Mouse (Mus musculus) liver, embryonic 16.5 days (tissue): ENCODE measurements around the gene Acsbg2. TPM values are rescaled to one million over a fixed set of nuclear protein-coding genes. Genes with fewer than 3 reads are reported as not detected.

Experiments
- ATAC-seq: fragments of 200-750 bp; cut with Nextera tagmentation; 2 replicates; pipeline ENCODE4 v1.8.0; 2017; ENCODE audit warnings: low read depth, mild to moderate bottlenecking, moderate number of reproducible peaks, moderate library complexity
- H3K27ac ChIP-seq: fragments of 300-500 bp; sonication (generic); 2 replicates; pipeline ENCODE4 v1.5.1; 2014; ENCODE audit warnings: mild to moderate bottlenecking, low read length
- H3K27me3 ChIP-seq: fragments of 300-500 bp; sonication (generic); 2 replicates; pipeline ENCODE4 v1.6.1; 2014; ENCODE audit warnings: low read depth, low read length, mixed read lengths; ENCODE audit not compliant: control insufficient read depth, insufficient read depth
- H3K36me3 ChIP-seq: fragments of 300-500 bp; sonication (generic); 2 replicates; pipeline ENCODE4 v1.6.1; 2014; ENCODE audit warnings: mild to moderate bottlenecking; ENCODE audit not compliant: control insufficient read depth, insufficient read depth
- H3K4me1 ChIP-seq: fragments of 300-500 bp; sonication (generic); 2 replicates; pipeline ENCODE4 v1.6.1; 2014; ENCODE audit warnings: low read depth, low read length, mixed read lengths; ENCODE audit not compliant: control insufficient read depth
- H3K4me2 ChIP-seq: fragments of 300-500 bp; sonication (generic); 2 replicates; pipeline ENCODE4 v1.6.1; 2014; ENCODE audit warnings: low read depth, low read length, mixed read lengths
- H3K4me3 ChIP-seq: fragments of 300-500 bp; sonication (generic); 2 replicates; pipeline ENCODE4 v1.5.1; 2014; ENCODE audit warnings: low read depth, mild to moderate bottlenecking, low read length
- H3K9ac ChIP-seq: fragments of 300-500 bp; sonication (generic); 2 replicates; pipeline ENCODE4 v1.6.1; 2014; ENCODE audit warnings: low read depth, low read length
- H3K9me3 ChIP-seq: fragments of 300-500 bp; sonication (generic); replicated peaks from 2 replicates; pipeline ENCODE4 v1.6.1; 2016; ENCODE audit warnings: low read length; ENCODE audit not compliant: control insufficient read depth
- WGBS: fragments of 180-500 bp; shearing (Covaris S2); extraction: QIAGEN DNeasy Blood & Tissue Kit; methylation state at CpG from one replicate; pipeline ENCODE4 v1.1.7; 2014; ENCODE audit not compliant: insufficient replicate concordance; 5-methylcytosine and 5-hydroxymethylcytosine counted together
- polyA plus RNA-seq: library from polyadenylated mRNA; unstranded; fragments of >200 nt; fragmentation: Nextera tagmentation; extraction: Ambion mirVana; gene quantifications from 2 replicates; pipeline ENCODE4 v1.2.1, GENCODE M21; 2015

Gene Acsbg2
- polyA plus RNA-seq, 1 experiment from 2014 or later, result not detected

DNA sequence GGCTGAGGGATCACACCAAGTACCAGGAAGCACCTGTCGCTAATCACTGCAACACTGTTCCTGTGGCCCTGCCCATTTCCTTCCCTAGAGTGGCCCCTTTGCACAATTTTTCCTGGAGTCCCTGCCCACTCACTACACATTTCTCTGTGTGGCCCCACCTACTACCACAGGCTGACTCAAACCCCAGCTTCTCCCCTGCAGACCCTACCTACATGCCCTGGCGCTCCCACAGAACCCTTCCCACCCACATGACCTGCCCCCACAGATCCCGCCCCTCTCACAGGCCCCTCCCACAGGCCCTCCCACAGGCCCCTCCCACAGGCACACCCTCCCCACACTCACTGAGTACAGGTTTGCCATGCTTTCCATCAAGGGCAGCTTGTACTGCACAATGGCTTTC lies 13.1 kb downstream of the Acsbg2 start:
- Histone ChIP-seq H3K4me3 (no peak overlapping the region), H3K9me3 (no peaks in the 10 kb centered on the region; the same call in 1 of the 2 replicates), H3K4me2 (no peak overlapping the region), H3K36me3 (no peaks in the 10 kb centered on the region), H3K27ac (no peak overlapping the region), H3K9ac (no peak overlapping the region), H3K4me1 (no peaks in the 10 kb centered on the region; the same call in 1 of the 2 replicates), H3K27me3 (no peaks in the 10 kb centered on the region)
- ATAC-seq, result peak; percentile 60
- WGBS, result 5% methylated on average over 3 of the region's 3 CpGs

DNA sequence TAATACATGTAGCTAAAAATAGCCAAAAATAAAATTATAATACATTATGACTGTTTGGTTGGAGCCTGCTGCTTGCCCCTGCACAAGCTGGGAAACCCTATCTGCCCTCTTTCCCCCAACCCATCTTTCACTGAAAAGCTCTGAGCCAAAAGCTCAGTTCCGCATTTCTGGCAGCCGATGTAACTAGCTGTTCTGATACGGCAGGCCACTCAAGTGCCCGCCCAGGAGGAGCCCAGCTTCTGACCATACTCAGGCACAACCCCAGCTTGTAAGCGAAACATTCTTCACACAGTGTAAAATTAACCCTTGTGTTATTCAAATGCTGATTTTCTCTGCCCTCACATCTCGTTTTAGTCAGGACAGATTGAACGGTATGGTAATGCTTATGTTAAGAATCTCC lies 15.3 kb downstream of the Acsbg2 start:
- Histone ChIP-seq H3K4me3 (no peak overlapping the region), H3K36me3 (no peaks in the 10 kb centered on the region), H3K9ac (no peak overlapping the region), H3K4me1 (no peaks in the 10 kb centered on the region; the same call in 1 of the 2 replicates), H3K27ac (no peak overlapping the region), H3K9me3 (no peaks in the 10 kb centered on the region), H3K4me2 (no peak overlapping the region), H3K27me3 (no peaks in the 10 kb centered on the region)
- no peak for ATAC-seq
- 39% methylated on average over 7 of the region's 7 CpGs for WGBS

DNA sequence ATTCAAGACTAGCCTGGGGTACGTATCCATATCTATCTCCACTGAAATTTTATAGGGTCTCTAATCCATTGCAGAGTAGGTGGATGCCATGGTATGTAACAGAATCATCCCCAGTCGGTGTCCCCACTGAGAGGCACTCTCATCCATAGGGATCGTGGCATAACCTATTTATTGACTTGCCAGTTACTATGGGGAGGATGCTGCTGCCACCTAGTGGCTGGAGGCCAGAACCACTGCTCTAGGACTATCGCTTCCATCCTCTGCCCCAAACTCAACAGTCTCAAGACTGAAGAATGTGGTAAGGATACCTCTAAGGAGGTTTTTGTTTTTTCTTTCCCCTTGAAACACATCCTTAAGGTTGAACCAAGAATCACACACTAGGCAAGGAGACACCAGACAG lies 16.0 kb downstream of the Acsbg2 start:
- Histone ChIP-seq H3K4me1 (no peaks in the 10 kb centered on the region; the same call in 1 of the 2 replicates), H3K4me2 (no peak overlapping the region), H3K27me3 (no peaks in the 10 kb centered on the region), H3K9me3 (no peaks in the 10 kb centered on the region), H3K4me3 (no peak overlapping the region), H3K9ac (no peak overlapping the region), H3K27ac (no peak overlapping the region), H3K36me3 (no peaks in the 10 kb centered on the region)
- no peak for ATAC-seq
- 49% methylated on average over 4 of the region's 4 CpGs for WGBS

DNA sequence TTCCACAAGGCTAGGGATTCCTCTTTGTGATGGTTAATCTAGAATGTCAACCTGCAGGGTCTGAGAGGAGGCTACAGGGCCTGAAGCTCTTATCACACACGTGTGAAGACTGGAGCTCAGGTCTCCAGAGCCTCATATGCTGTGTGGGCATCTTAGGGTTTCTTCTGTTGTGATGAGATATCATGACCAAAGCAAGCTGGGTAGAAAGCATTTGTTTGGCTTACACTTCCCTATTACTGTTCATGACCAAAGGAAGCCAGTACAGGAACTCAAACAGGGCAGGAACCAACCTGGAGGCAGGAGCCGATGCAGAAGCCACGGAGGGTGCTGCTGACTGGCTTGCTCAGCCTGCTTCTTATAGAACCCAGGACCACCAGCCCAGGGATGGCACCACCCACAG lies 18.8 kb downstream of the Acsbg2 start:
- Histone ChIP-seq H3K27ac (no peak overlapping the region), H3K36me3 (no peaks in the 10 kb centered on the region), H3K4me1 (no peaks in the 10 kb centered on the region), H3K9ac (no peak overlapping the region), H3K4me3 (no peak overlapping the region), H3K4me2 (no peak overlapping the region), H3K27me3 (no peaks in the 10 kb centered on the region), H3K9me3 (no peaks in the 10 kb centered on the region)
- 32% methylated on average over 3 of the region's 3 CpGs for WGBS
- ATAC-seq, result no peak

DNA sequence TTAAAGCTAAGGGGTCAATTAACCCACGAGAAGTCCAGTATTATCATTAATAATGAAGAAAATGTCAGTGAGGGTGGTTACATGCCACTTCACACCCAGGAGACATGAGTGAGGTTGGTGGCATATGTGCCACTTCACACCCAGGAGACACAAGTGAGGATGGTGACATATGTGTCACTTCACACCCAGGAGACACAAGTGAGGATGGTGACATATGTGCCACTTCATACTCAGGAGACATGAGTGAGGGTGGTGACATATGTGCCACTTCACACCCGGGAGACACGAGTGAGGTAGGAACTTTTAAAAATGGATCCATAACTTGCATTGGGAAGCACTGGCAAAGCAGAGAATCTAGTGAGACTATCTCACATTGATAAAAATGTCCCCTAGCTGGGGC lies 23.1 kb downstream of the Acsbg2 start:
- no peaks in the 10 kb centered on the region for H3K9me3 ChIP-seq
- H3K4me3 ChIP-seq, result no peak overlapping the region
- H3K4me1 ChIP-seq, result no peaks in the 10 kb centered on the region
- H3K27me3 ChIP-seq, result no peaks in the 10 kb centered on the region
- H3K9ac ChIP-seq, result no peak overlapping the region
- no peak overlapping the region for H3K27ac ChIP-seq
- no peak for ATAC-seq
- H3K4me2 ChIP-seq, result no peak overlapping the region
- WGBS, result 59% methylated on average over 3 of the region's 3 CpGs
- no peaks in the 10 kb centered on the region for H3K36me3 ChIP-seq

DNA sequence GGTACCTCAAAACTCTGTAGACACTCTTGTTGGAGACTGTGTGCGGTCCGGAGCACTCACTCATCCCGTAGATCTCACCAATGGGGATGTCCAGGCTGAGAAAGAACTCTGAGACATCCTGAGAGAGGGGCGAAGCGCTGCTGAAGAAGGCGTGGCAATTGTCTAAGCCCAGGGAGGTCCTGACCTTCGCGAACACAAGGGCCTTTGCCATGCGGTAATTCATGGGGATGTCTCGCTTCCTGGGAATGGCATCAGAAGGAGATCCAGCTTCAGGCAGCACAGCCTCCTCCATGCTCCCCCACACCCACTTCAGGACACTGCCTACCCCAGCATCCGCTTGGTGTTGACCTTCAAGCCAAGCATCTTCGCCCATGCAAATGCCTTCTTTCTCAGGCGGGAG lies 24.5 kb downstream of the Acsbg2 start:
- Histone ChIP-seq H3K36me3 (no peaks in the 10 kb centered on the region), H3K4me1 (no peaks in the 10 kb centered on the region), H3K4me3 (no peak overlapping the region), H3K4me2 (no peak overlapping the region), H3K9me3 (no peaks in the 10 kb centered on the region), H3K9ac (no peak overlapping the region), H3K27me3 (no peaks in the 10 kb centered on the region), H3K27ac (no peak overlapping the region)
- no peak for ATAC-seq
- 79% methylated on average over 13 of the region's 13 CpGs for WGBS

DNA sequence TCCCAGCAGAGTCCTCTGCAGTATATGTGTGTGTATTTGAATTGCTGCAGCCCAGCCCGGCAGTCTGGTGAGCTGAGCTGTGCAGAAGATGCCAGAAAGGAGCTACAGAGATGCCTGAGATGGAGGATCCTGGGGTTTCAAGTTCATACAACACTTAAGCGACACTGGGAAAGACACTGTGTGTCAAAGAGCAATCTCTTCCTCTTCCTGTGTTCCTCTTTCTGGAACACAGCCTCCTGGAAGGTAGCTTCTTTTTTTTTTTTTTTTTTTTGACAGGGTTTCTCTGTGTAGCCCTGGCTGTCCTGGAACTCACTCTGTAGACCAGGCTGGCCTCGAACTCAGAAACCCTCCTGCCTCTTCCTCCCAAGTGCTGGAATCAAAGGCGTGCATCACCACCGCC lies 25.5 kb downstream of the Acsbg2 start:
- no peaks in the 10 kb centered on the region for H3K9me3 ChIP-seq
- no peak for ATAC-seq
- H3K36me3 ChIP-seq, result no peaks in the 10 kb centered on the region
- no peak overlapping the region for H3K4me3 ChIP-seq
- H3K4me1 ChIP-seq, result no peaks in the 10 kb centered on the region
- H3K27me3 ChIP-seq, result no peaks in the 10 kb centered on the region
- no peak overlapping the region for H3K4me2 ChIP-seq
- H3K9ac ChIP-seq, result no peak overlapping the region
- WGBS, result 54% methylated on average over 5 of the region's 5 CpGs
- H3K27ac ChIP-seq, result no peak overlapping the region

DNA sequence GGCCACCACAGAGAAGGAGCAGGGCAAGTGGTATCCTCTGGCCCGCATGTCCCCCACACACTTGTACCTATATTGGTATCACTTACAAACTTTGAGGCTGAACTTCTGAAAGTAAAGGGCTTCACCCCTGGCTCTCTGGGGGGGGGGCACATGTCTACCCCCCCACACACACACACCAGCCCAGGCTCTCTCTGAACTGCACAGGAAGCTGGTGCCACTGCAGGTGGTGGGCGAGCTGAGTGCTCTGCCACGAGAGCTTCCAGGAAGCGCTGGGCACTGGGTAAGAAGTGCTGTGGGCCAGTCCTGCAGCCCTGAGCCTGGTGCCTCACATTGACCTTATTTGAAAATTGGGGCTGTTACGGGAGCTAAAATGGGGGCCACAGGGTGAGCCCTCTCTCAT lies 30.6 kb downstream of the Acsbg2 start:
- no peak overlapping the region for H3K27ac ChIP-seq
- WGBS, result 56% methylated on average over 5 of the region's 5 CpGs
- no peak overlapping the region for H3K9ac ChIP-seq
- H3K9me3 ChIP-seq, result no peaks in the 10 kb centered on the region
- H3K36me3 ChIP-seq, result no peaks in the 10 kb centered on the region
- no peaks in the 10 kb centered on the region for H3K4me1 ChIP-seq
- ATAC-seq, result no peak
- H3K4me2 ChIP-seq, result no peak overlapping the region
- no peak overlapping the region for H3K4me3 ChIP-seq
- no peaks in the 10 kb centered on the region for H3K27me3 ChIP-seq

DNA sequence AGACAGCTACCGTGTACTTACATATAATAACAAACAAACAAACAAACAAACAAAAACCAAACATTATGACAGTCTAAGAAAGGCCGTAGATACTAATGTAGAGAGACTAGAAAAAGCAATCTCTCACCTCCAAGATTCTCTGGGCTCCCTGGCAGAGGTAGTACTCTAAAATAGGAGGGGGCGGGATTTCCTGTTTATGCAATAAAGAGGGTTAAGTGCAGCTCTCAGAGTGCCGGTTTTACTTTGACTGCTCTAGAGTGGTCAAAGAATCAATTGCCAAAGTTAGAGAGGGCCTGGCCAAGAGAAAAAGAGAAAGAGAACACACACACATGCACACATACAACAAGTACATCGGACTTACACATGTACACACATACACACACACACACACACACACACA lies 32.1 kb downstream of the Acsbg2 start:
- H3K9ac ChIP-seq, result no peak overlapping the region

DNA sequence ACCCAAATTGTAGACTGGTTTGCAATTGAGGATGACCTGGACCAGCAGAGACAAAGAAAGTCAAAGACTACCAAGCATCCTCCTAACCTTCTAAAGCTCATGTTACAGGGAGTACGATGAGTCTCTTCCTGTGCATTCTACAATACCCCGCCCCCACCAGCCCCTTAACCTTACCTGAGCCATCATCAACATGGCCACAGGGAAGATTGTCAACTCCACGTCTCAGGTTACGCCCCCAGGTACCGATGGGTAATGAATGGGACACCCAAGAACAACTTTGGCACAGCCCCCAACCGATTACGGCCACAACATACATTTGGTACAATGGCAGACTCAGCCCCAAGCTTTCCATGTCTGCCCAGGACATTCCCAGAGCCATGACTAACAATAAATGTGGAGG lies 33.7 kb downstream of the Acsbg2 start:
- Histone ChIP-seq H3K36me3 (no peaks in the 10 kb centered on the region), H3K4me3 (no peak overlapping the region), H3K9ac (no peak overlapping the region), H3K4me2 (no peak overlapping the region), H3K27me3 (no peaks in the 10 kb centered on the region), H3K9me3 (no peaks in the 10 kb centered on the region), H3K27ac (no peak overlapping the region), H3K4me1 (peaks cover 5% of the 10 kb centered on the region)
- 74% methylated on average over 7 of the region's 7 CpGs for WGBS
- no peak for ATAC-seq

More for the DNA sequence above, 32.1 kb downstream of the Acsbg2 start:
- H3K4me3 ChIP-seq, result no peak overlapping the region
- ATAC-seq, result no peak
- H3K36me3 ChIP-seq, result no peaks in the 10 kb centered on the region
- H3K27ac ChIP-seq, result no peak overlapping the region
- 56% methylated on average over 5 of the region's 5 CpGs for WGBS
- no peaks in the 10 kb centered on the region for H3K9me3 ChIP-seq
- H3K27me3 ChIP-seq, result no peaks in the 10 kb centered on the region
- no peaks in the 10 kb centered on the region for H3K4me1 ChIP-seq
- H3K4me2 ChIP-seq, result no peak overlapping the region
